Mouse (Mus musculus) lung, postnatal 25 days (tissue): Measurements from ENCODE around the gene Dock4.

Experiments used
- DNase-seq: peaks from one replicate; pipeline ENCODE4 v3.0.0; 2022; ENCODE audit warnings: low spot score

Gene Dock4

GRCm38 (mm10) chr12:40445648-40446449 lies at the start of gene Dock4, which contains the start of gene Zfp277:
Gene Dock4 (plus strand): TSS chr12:40445952.
Gene Zfp277 (minus strand): TSS chr12:40445902.
- peak; percentile 99 for DNase-seq

- no peak for DNase-seq
Measured at GRCm38 (mm10) chr12:40398916-40399315, 46.8 kb upstream of the Dock4 start.

GRCm38 (mm10) chr12:40399386-40399785 lies 46.4 kb upstream of the Dock4 start:
- DNase-seq: no peak

GRCm38 (mm10) chr12:40399812-40400211 lies 45.9 kb upstream of the Dock4 start:
- no peak for DNase-seq

GRCm38 (mm10) chr12:40414682-40415311 lies 31.0 kb upstream of the Dock4 start:
- no peak for DNase-seq

- DNase-seq: no peak
Measured at GRCm38 (mm10) chr12:40415312-40415925, 30.3 kb upstream of the Dock4 start.

GRCm38 (mm10) chr12:40417257-40417656 lies 28.5 kb upstream of the Dock4 start:
- DNase-seq: no peak

- no peak for DNase-seq
Measured at GRCm38 (mm10) chr12:40424991-40425390, 20.8 kb upstream of the Dock4 start.

- DNase-seq: no peak
Measured at GRCm38 (mm10) chr12:40427606-40428005, 18.1 kb upstream of the Dock4 start.

GRCm38 (mm10) chr12:40429976-40430375 lies 15.8 kb upstream of the Dock4 start:
- no peak for DNase-seq

- DNase-seq: no peak
Measured at GRCm38 (mm10) chr12:40431075-40431474, 14.7 kb upstream of the Dock4 start.

GRCm38 (mm10) chr12:40434101-40434500 lies 11.7 kb upstream of the Dock4 start:
- peak; percentile 26 for DNase-seq

- DNase-seq: no peak
Measured at GRCm38 (mm10) chr12:40438049-40438448, 7.7 kb upstream of the Dock4 start.

- peak; percentile 48 for DNase-seq
Measured at GRCm38 (mm10) chr12:40445206-40445605, 546 bp upstream of the Dock4 start.

GRCm38 (mm10) chr12:40446450-40447381 lies 964 bp downstream of the Dock4 start:
- peak; percentile 43 for DNase-seq

GRCm38 (mm10) chr12:40447561-40448355 lies 2.0 kb downstream of the Dock4 start:
- no peak for DNase-seq

- no peak for DNase-seq
Measured at GRCm38 (mm10) chr12:40449119-40449795, 3.5 kb downstream of the Dock4 start.

- DNase-seq: no peak
Measured at GRCm38 (mm10) chr12:40456517-40456916, 10.8 kb downstream of the Dock4 start.

- peak; percentile 70 for DNase-seq
Measured at GRCm38 (mm10) chr12:40458977-40459376, 13.2 kb downstream of the Dock4 start.

GRCm38 (mm10) chr12:40459673-40460265 lies 14.0 kb downstream of the Dock4 start:
- no peak for DNase-seq
